Mouse (Mus musculus) T-helper 1 cell (primary cell): ENCODE results near the gene Cdh4.

Experiments used
- in situ Hi-C: fragments of 300-600 bp; cut with MboI, MseI; formaldehyde crosslinking; loops from one replicate; pipeline ENCODE4 v1.15.1; 2025; ENCODE audit warnings: high pct_unique_total_duplicates

Cdh4 gene

GRCm38 (mm10) chr2:179862676-179863075, 420.4 kb downstream of the Cdh4 start:
- in situ Hi-C loops, result loop anchor here (10.0 kb wide), 2 partner anchors 1158 to 1592 kb away; partner anchors contain the start of gene Zbtb46

- in situ Hi-C loops, result loop anchor here (10.0 kb wide), 2 partner anchors 1158 to 1592 kb away; partner anchors contain the start of gene Zbtb46
These were observed 421.0 kb downstream of the Cdh4 start for GRCm38 (mm10) chr2:179863266-179863665.

DNA sequence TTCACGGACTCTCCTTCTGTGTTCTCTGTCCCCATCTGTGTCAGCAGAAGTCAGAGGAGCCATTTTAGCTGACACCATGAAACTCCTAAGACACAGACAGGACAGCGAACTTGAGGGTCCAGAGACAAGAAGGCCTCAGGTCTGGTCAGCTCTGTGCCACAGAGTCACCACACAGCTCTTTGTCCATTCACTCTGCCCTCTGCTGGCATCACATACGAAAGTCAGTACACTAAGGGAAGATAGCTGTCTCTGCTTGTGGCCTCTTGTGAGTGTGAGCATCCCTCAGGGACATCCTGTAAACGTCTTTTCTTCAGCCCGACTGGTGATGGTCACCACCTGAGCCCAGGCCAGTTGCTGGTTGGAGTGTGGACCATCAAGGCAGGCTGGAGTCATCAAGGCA, 422.9 kb downstream of the Cdh4 start:
- in situ Hi-C loops, result loop anchor here (10.0 kb wide), 2 partner anchors 1160 to 1590 kb away; partner anchors contain the start of gene Zbtb46

DNA sequence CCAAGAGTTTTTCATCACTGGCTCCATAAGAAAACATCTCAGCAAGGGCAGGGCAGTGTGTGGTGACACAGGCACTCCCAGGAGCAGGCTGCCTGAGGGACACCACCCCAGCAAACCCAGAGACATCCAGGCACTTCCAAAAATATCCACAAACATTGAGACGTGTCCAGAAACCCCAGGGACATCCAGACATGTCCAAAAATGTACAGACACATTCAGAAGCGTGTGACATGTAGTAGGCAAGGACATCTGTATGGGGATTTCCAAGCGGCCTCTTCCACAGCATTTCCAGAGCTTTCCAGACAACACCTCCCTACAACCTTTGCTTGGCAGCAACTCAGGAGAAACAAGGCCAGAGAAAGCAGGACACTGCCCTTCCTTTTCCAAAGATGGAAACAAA, 425.4 kb downstream of the Cdh4 start:
- in situ Hi-C loops, result loop anchor here (10.0 kb wide), 2 partner anchors 1163 to 1587 kb away; partner anchors contain the start of gene Zbtb46

GRCm38 (mm10) chr2:179869871-179870270, 427.6 kb downstream of the Cdh4 start:
- in situ Hi-C loops, result loop anchor here (10.0 kb wide), 2 partner anchors 1165 to 1585 kb away; partner anchors contain the start of gene Zbtb46

GRCm38 (mm10) chr2:179872724-179873123, 430.5 kb downstream of the Cdh4 start:
- in situ Hi-C loops, result no loop called here

DNA sequence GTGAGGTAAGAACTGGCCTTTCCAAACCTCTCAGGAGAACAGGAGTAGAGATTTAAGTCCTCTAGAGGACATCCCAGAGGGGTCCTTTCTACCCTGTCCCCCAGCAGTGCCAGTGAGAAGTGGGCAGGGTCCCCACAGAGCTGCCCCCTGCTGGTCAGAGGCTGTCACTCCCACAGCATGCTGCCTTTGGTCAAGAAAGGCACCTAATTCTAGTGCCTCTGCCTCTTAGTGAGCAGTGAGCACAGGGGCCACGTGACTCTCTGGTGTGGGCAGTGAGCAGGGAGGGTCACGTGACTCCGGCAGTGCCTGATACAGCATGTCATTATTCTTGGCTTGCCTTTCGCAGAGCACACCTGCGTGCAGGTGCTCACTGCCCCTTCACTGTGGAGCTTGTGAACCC, 431.1 kb downstream of the Cdh4 start:
- in situ Hi-C loops, result no loop called here

DNA sequence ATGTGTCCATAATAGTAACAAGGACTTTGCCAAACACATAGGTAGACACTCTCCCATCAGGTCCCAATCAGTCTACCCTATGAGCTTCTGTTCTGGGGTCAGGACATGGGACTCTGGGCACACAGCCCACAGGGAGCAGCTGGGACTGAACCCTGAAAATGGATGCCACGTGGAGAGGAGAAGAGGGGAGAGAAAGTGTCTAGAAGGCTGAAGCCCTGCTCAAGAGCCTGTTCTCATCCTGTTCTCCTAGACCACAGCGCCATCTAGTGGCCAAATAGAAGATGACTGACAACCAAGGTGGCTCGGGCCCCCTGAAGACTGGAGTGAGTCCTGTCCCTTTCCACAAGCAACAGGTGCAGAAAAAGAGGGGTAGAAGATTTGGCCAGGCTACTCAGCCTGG, 432.9 kb downstream of the Cdh4 start:
- in situ Hi-C loops, result loop anchor here (5.0 kb wide), 1 partner anchor 43 kb away; no protein-coding TSS in a partner anchor

DNA sequence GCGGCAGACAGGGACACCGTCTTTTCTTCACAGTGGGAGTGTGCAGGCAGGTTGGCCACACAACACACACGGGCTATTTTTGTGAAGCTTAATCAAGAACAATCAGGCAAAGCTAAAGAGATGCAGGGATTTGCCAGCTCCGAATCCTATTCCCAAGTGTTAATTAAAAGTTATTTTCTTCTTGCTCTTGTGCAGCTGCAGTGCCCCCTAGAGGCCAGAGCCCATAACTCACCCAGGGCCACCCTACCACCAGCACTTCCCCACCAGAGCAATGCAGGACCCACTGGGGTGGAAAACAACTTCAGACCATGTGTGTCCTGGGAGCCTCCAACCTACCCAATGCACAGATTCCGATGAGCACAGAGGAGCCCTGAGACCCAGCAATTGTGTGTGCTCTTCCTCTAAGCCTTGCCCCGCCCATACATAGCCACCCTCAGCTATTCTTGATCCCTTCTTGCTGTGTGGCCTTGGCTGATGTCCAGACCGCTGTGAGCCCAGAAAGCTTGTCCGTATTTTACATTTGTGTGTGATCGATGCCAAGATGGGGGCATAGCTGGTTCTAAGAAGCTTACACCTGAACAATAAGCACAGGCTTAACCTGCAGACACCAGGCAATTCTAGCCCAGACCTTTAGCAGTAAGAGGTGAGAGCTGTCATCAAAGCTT, 435.5 kb downstream of the Cdh4 start:
- in situ Hi-C loops, result loop anchor here (5.0 kb wide), 1 partner anchor 45 kb away; no protein-coding TSS in a partner anchor

GRCm38 (mm10) chr2:179884561-179884960, 442.3 kb downstream of the Cdh4 start:
- in situ Hi-C loops, result no loop called here

DNA sequence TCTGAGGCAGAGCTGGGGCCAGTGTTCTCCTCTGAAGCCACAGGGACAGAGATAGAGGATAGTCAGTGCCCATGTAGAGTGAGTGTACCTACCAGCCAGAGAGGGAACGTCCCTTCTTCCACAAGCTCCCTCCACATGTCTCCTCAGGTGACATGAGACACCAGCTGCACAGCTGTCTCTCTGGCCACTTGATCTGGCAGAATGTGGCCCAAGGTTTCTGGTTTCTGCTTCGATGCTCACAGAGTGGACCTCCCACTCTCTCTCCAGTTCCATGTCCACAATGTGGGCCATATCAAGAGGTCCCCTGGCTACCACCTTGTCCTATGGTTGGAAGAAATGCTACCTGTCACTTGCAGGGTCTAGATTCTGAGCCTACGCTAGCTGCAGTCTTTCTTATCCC, 448.8 kb downstream of the Cdh4 start:
- in situ Hi-C loops, result no loop called here

- in situ Hi-C loops, result no loop called here
These were observed 454.7 kb downstream of the Cdh4 start for GRCm38 (mm10) chr2:179896949-179897348.

DNA sequence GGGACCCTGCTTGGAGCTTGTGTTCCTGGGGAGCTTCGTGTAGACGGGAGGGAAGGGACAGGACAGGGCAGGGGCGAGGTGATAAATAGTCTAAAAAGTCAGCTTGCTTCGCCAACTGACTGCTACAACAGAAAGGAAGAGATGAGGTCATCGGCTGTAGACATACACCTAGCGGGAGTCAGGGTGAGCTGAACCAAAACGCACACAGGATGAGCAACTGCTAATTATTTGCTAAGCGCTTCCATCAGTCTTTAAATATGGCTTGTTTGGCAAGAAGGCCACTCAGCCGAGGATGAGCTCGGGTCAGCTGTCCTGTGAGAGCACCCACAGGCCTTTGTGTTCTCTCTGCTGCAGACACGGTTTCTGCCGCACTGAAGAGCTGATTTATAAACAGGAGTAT, 470.7 kb downstream of the Cdh4 start:
- in situ Hi-C loops, result no loop called here

- in situ Hi-C loops, result no loop called here
These were observed 471.1 kb downstream of the Cdh4 start for GRCm38 (mm10) chr2:179913349-179913748.

GRCm38 (mm10) chr2:179914246-179914645, 472.0 kb downstream of the Cdh4 start:
- in situ Hi-C loops, result no loop called here

GRCm38 (mm10) chr2:179916877-179917673, 474.8 kb downstream of the Cdh4 start:
- in situ Hi-C loops, result loop anchor here (5.0 kb wide), 1 partner anchor 130 kb away; no protein-coding TSS in a partner anchor

DNA sequence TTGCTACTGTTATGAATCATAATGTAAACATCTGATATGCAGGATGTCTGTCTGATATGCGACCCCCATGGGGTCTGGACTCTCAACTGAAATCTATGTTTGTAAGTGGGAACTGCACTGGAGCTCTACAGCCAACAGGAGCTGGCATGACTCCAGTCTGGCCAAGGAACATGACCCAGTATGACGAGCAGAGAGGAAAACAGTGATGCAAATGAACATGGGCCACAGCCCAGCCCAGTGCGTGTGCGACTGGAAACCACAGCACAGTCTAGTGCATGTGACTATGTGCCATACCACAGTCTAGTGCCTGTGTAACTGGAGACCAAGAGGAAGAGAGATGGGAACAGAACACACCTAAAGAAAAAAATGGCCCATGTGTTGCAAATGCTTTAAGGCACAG, 477.8 kb downstream of the Cdh4 start:
- in situ Hi-C loops, result no loop called here

DNA sequence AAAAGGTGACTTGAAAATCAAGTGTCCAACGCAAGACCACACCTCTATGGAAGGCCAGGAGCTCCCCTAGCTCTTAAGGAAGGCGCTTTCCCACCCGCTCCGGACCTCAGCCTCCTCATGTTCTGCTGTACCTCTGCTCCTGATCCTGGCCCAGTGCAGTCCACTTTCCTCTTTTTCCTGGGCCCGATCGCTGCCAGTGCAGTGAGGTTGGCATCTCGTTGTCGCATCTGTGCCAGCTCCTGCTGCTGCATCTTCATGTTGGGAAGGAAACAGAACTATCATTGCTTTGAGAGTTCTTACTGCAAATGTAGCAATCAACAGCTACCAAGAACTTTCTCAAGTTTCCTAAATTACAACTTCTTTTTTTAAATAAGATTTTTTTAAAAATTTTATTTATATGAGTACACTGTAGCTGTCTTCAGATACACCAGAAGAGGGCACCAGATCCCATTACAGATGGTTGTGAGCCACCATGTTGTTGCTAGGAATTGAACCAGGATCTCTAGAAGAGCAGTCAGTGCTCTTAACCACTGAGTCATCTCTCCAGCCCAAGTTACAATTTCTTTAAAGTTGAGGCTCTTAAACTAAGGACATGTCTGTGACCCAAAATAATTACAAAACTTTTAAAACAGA, 478.9 kb downstream of the Cdh4 start:
- in situ Hi-C loops, result no loop called here

- in situ Hi-C loops, result no loop called here
These were observed 481.8 kb downstream of the Cdh4 start for GRCm38 (mm10) chr2:179924038-179924437.

- in situ Hi-C loops, result no loop called here
These were observed 486.9 kb downstream of the Cdh4 start for GRCm38 (mm10) chr2:179929166-179929565.

DNA sequence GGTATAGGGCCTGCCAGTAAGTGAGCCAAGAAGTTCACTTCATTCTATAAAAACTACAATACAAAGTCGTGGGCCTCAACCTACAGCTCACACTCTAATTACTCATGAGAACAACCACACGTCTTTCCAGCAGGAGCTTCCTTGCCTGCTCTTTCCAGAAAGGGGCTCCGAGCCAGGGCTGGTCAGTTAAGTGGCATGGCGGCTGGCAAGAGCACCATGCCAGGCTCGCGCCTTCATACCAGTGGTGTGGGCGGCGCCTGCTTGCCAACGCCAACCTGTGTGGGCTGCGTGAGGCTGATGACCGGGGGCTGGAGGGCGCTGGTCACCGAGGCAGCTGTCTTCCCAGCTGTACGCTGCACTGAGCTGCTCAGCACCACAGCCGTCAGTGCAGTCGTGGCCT, 489.5 kb downstream of the Cdh4 start:
- in situ Hi-C loops, result no loop called here

- in situ Hi-C loops, result no loop called here
These were observed 491.9 kb downstream of the Cdh4 start for GRCm38 (mm10) chr2:179934165-179934564.
